Mouse (Mus musculus): ENCODE measurements around the gene Gucy2d.

GRCm38 (mm10) chr7:98480481-98480880, 40.3 kb downstream of the Gucy2d start:
- TF ChIP-seq CTCF (IDR thresholded peaks at IDR 0.05; ENCODE audit: extremely low read depth, insufficient read depth, insufficient read length, insufficient replicate concordance) (no peak), POLR2A (IDR thresholded peaks at IDR 0.05; ENCODE audit: low read depth, low read length) (no peak)

All from spleen, adult 2 months (tissue).